Mouse (Mus musculus): ENCODE measurements around the gene Lrrc27. TPM values are rescaled to one million over a fixed set of nuclear protein-coding genes. Genes with fewer than 3 reads are reported as not detected.

Lrrc27 gene
- total and polyA plus RNA-seq, 3 experiments = 0.54 to 1.3 TPM; not detected in 1

DNA sequence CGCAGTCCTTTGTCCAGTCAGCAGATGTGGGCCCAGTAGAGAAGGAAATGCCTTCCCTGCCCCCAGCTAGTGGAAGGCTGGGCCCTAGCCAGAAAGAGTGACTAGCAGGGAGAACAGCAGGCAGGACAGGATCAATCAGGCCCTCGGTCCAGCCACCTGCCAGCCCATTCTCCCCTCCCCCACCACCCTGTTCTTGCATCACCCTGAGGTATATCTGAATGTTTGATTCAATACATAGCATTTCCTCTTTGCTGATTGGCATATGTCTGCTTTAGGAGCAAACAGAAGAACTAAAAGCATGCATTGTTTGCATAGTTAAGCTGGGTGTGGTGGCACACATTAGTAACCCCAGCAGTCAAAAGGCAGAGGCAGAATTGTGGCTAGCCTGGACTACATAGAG is 68.4 kb downstream of the Lrrc27 start:
- Histone ChIP-seq H3K79me2 (ENCODE audit: control insufficient read depth, insufficient read depth, low read length, poor library complexity) (no peaks in the 10 kb centered on the region), H3K27me3 (ENCODE audit: control insufficient read depth in 1 of 2, insufficient read depth in 2 of 2, low read length in 2 of 2) (no peaks in the 10 kb centered on the region), H3K9ac (ENCODE audit: control insufficient read depth, low read depth, low read length, poor library complexity, severe bottlenecking) (no peak overlapping the region), H3K36me3 (ENCODE audit: control insufficient read depth in 1 of 2, insufficient read depth in 2 of 2, low read length in 2 of 2) (no peaks in the 10 kb centered on the region), H3K4me1 (ENCODE audit: control insufficient read depth in 1 of 2, insufficient read depth in 2 of 2, low read length in 2 of 2) (peaks cover 0 to 4% of the 10 kb centered on the region in 2 experiments; a peak in 2 of 4 replicates), H3K27ac (ENCODE audit: control insufficient read depth, low read depth, low read length) (no peak overlapping the region), H3K4me3 (ENCODE audit: control insufficient read depth in 1 of 2, insufficient read depth in 1 of 2, low read depth in 2 of 2, low read length in 2 of 2) (no peak overlapping the region), H3K9me3 (replicated peaks; ENCODE audit: insufficient read depth, low read length) (no peaks in the 10 kb centered on the region)
- TF ChIP-seq CTCF (IDR thresholded peaks at IDR 0.05 in 2 of 3, conservative IDR thresholded peaks at IDR 0.05 in 1 of 3; ENCODE audit: control insufficient read depth in 1 of 3, insufficient read depth in 1 of 3, low read depth in 2 of 3, low read length in 3 of 3, poor library complexity in 1 of 3, severe bottlenecking in 1 of 3) (no peak), SMC3 (IDR thresholded peaks at IDR 0.05; ENCODE audit: low read depth, low read length) (no peak), NRF1 (IDR thresholded peaks at IDR 0.05; ENCODE audit: insufficient read depth, low read depth, low read length, poor library complexity, severe bottlenecking) (no peak), MAX (IDR thresholded peaks at IDR 0.05; ENCODE audit: low read length) (no peak), CHD2 (IDR thresholded peaks at IDR 0.05; ENCODE audit: low read length) (no peak), POLR2AphosphoS2 (IDR thresholded peaks at IDR 0.05; ENCODE audit: low read length) (no peak), MEF2A (IDR thresholded peaks at IDR 0.05; ENCODE audit: extremely low read depth, insufficient replicate concordance, low read depth, low read length, poor library complexity, severe bottlenecking) (no peak), ELF1 (IDR thresholded peaks at IDR 0.05; ENCODE audit: low read depth, low read length) (no peak), MXI1 (IDR thresholded peaks at IDR 0.05; ENCODE audit: low read depth, low read length) (no peak), MAZ (IDR thresholded peaks at IDR 0.05; ENCODE audit: low read depth, low read length) (no peak), TBP (IDR thresholded peaks at IDR 0.05; ENCODE audit: low read depth, low read length) (no peak), MAFK (IDR thresholded peaks at IDR 0.05; ENCODE audit: borderline replicate concordance, low read depth, low read length) (no peak), ZC3H11A (IDR thresholded peaks at IDR 0.05; ENCODE audit: low read depth, low read length) (no peak), TAL1 (IDR thresholded peaks at IDR 0.05; ENCODE audit: low read length) (no peak), TCF12 (IDR thresholded peaks at IDR 0.05; ENCODE audit: low read depth, low read length) (no peak), EP300 (IDR thresholded peaks at IDR 0.05; ENCODE audit: low read depth in 1 of 2, low read length in 2 of 2) (no peak)
- no peak for DNase-seq (ENCODE audit: low read depth, low spot score)

DNA sequence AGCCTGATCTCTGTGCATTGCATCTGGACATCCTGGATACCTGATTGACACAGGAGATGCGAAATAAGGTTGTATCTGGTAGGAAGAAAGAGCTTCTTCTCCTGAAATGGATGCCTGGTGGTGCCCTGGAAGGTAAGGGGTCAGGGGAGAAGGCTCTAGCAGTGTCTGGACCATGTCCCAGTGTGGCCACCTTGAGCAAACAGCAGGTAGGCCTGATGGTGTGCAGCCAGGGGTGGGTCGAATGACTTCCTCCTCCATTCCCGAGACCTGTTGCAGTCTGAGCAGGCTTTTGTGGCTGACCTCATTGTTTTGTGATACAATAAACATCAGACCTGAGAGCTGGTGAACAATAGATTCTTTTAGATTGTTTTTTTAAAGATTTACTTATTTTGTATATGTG is 69.2 kb downstream of the Lrrc27 start:
- no peak for DNase-seq (ENCODE audit: low read depth, low spot score)
- no peak overlapping the region for H3K9ac ChIP-seq (ENCODE audit: control insufficient read depth, low read depth, low read length, poor library complexity, severe bottlenecking)
- no peaks in the 10 kb centered on the region for H3K27me3 ChIP-seq (ENCODE audit: control insufficient read depth in 1 of 2, insufficient read depth in 2 of 2, low read length in 2 of 2)
- no peak for TF ChIP-seq HCFC1 (IDR thresholded peaks at IDR 0.05; ENCODE audit: low read depth, low read length)
- TF ChIP-seq POLR2AphosphoS5 (IDR thresholded peaks at IDR 0.05; ENCODE audit: borderline replicate concordance, low read depth, low read length) = no peak
- no peak for TF ChIP-seq NELFE (IDR thresholded peaks at IDR 0.05; ENCODE audit: low read depth, low read length)
- TF ChIP-seq USF1 (IDR thresholded peaks at IDR 0.05; ENCODE audit: low read depth, low read length) = no peak
- TF ChIP-seq CHD1 (IDR thresholded peaks at IDR 0.05; ENCODE audit: low read depth, low read length) = no peak
- TF ChIP-seq JUND (IDR thresholded peaks at IDR 0.05; ENCODE audit: low read depth, low read length) = no peak
- no peak for TF ChIP-seq ETS1 (IDR thresholded peaks at IDR 0.05; ENCODE audit: low read depth, low read length)
- TF ChIP-seq MAX (IDR thresholded peaks at IDR 0.05; ENCODE audit: low read length) = no peak
- TF ChIP-seq MEF2A (IDR thresholded peaks at IDR 0.05; ENCODE audit: extremely low read depth, insufficient replicate concordance, low read depth, low read length, poor library complexity, severe bottlenecking) = no peak
- TF ChIP-seq ZC3H11A (IDR thresholded peaks at IDR 0.05; ENCODE audit: low read depth, low read length) = no peak
- no peak for TF ChIP-seq TCF12 (IDR thresholded peaks at IDR 0.05; ENCODE audit: low read depth, low read length)
- no peak for TF ChIP-seq MAZ (IDR thresholded peaks at IDR 0.05; ENCODE audit: low read depth, low read length)
- TF ChIP-seq POLR2A (IDR thresholded peaks at IDR 0.05; ENCODE audit: control insufficient read depth in 1 of 2, insufficient read depth in 1 of 2, low read depth in 1 of 2, low read length in 2 of 2, poor library complexity in 1 of 2) = no peak
- TF ChIP-seq POLR2AphosphoS2 (IDR thresholded peaks at IDR 0.05; ENCODE audit: low read length) = no peak
- no peak overlapping the region for H3K4me3 ChIP-seq (ENCODE audit: control insufficient read depth in 1 of 2, insufficient read depth in 1 of 2, low read depth in 2 of 2, low read length in 2 of 2)
- no peaks in the 10 kb centered on the region for H3K36me3 ChIP-seq (ENCODE audit: control insufficient read depth in 1 of 2, insufficient read depth in 2 of 2, low read length in 2 of 2)
- H3K79me2 ChIP-seq (ENCODE audit: control insufficient read depth, insufficient read depth, low read length, poor library complexity) = no peaks in the 10 kb centered on the region
- H3K27ac ChIP-seq (ENCODE audit: control insufficient read depth, low read depth, low read length) = no peak overlapping the region
- H3K4me1 ChIP-seq (ENCODE audit: control insufficient read depth in 1 of 2, insufficient read depth in 2 of 2, low read length in 2 of 2) = peaks cover 0 to 4% of the 10 kb centered on the region in 2 experiments; a peak in 2 of 4 replicates
- no peaks in the 10 kb centered on the region for H3K9me3 ChIP-seq (replicated peaks; ENCODE audit: insufficient read depth, low read length)

Measured in MEL (cell line).